In genomic region chr6:8479176-8479575, GRCm38 (mm10) we compare ENCODE assay signal across 31 mouse cellular contexts. TPM values are rescaled to one million over a fixed set of nuclear protein-coding genes. Genes with fewer than 3 reads are reported as not detected.
A peak's percentile ranks its signal among the peaks of the same experiment; 100 is the strongest.
DNase-seq lines count a peak whose midpoint lies in the region; ATAC-seq lines count a peak whose summit lies in the region.
"Had no signal": no experiment of that assay in that cellular context is flagged by ENCODE, and none has a peak within 500 bp of the region (broad histone marks: within the 10 kb centered on the region; RNA-seq: fewer than 3 reads in every experiment).

No protein-coding gene starts in this region.

- H3K36me3 ChIP-seq in lung, embryonic 15.5 days = no peaks in the 10 kb centered on the region
- no peaks in the 10 kb centered on the region for H3K36me3 ChIP-seq in midbrain, embryonic 16.5 days (ENCODE audit: control insufficient read depth, insufficient read depth, low read length)
- no peaks in the 10 kb centered on the region for H3K36me3 ChIP-seq in midbrain, embryonic 15.5 days (replicated peaks)
- H3K36me3 ChIP-seq: embryonic facial prominence, embryonic 12.5 days; forebrain, embryonic 10.5 days; heart, embryonic 13.5 days; limb, embryonic 13.5 days; liver, embryonic 12.5 days had no signal

- 22% methylated on average over 1 of the region's 1 CpGs for WGBS in lung, embryonic 15.5 days
- WGBS in midbrain, embryonic 16.5 days = 26% methylated on average over 1 of the region's 1 CpGs
- 24% methylated on average over 1 of the region's 1 CpGs for WGBS in midbrain, embryonic 15.5 days

- no peak overlapping the region for H3K4me3 ChIP-seq in lung, embryonic 15.5 days
- H3K4me3 ChIP-seq in midbrain, embryonic 16.5 days (ENCODE audit: low read depth, low read length) = no peak overlapping the region
- H3K4me3 ChIP-seq in midbrain, embryonic 15.5 days = no peak overlapping the region
- H3K4me3 ChIP-seq: embryonic facial prominence, embryonic 12.5 days; forebrain, embryonic 10.5 days; heart, embryonic 13.5 days; limb, embryonic 13.5 days; liver, embryonic 12.5 days; megakaryocyte, embryonic 14.5 days had no signal

- no peaks in the 10 kb centered on the region for H3K27me3 ChIP-seq in lung, embryonic 15.5 days
- H3K27me3 ChIP-seq in midbrain, embryonic 16.5 days (ENCODE audit: control insufficient read depth, insufficient read depth, low read depth, low read length) = no peaks in the 10 kb centered on the region
- H3K27me3 ChIP-seq in midbrain, embryonic 15.5 days (replicated peaks) = no peaks in the 10 kb centered on the region
- H3K27me3 ChIP-seq: embryonic facial prominence, embryonic 12.5 days; heart, embryonic 13.5 days; limb, embryonic 13.5 days; liver, embryonic 12.5 days; megakaryocyte, embryonic 14.5 days had no signal

- no peaks in the 10 kb centered on the region for H3K9me3 ChIP-seq in lung, embryonic 15.5 days
- H3K9me3 ChIP-seq in midbrain, embryonic 16.5 days (replicated peaks; ENCODE audit: control insufficient read depth, low read length, poor library complexity, severe bottlenecking) = no peaks in the 10 kb centered on the region
- H3K9me3 ChIP-seq in midbrain, embryonic 15.5 days = no peaks in the 10 kb centered on the region
- H3K9me3 ChIP-seq: embryonic facial prominence, embryonic 12.5 days; forebrain, embryonic 10.5 days; G1E; heart, embryonic 13.5 days; limb, embryonic 13.5 days; liver, embryonic 12.5 days; megakaryocyte, embryonic 14.5 days had no signal

- DNase-seq in embryo, embryonic 11 days = peak; percentile 26
- DNase-seq in embryo, embryonic 10 days (ENCODE audit: low spot score) = no peak
- no peak for DNase-seq in lung, postnatal 10 days
- DNase-seq in spleen, adult 12 weeks (ENCODE audit: low spot score) = no peak
- DNase-seq: adrenal gland, postnatal 10 days; cerebellum, adult 11 months; cerebellum, adult 9-10 months; cerebellum, postnatal 36 days; gastrocnemius, postnatal 10 days; heart, postnatal 10 days; kidney, adult 9 months; kidney, postnatal 10 days; layer of hippocampus, adult 9-11 months; liver, postnatal 0 days; lung, postnatal 4 days; right cerebral cortex, postnatal 4 days; thymus, adult 2 months; thymus, postnatal 4 days had no signal

- H3K27ac ChIP-seq in lung, embryonic 15.5 days = no peak overlapping the region
- no peak overlapping the region for H3K27ac ChIP-seq in midbrain, embryonic 16.5 days (ENCODE audit: low read length)
- no peak overlapping the region for H3K27ac ChIP-seq in midbrain, embryonic 15.5 days
- H3K27ac ChIP-seq: embryonic facial prominence, embryonic 12.5 days; forebrain, embryonic 10.5 days; heart, embryonic 13.5 days; hindbrain, embryonic 14.5 days; limb, embryonic 13.5 days; liver, embryonic 12.5 days had no signal

- H3K4me2 ChIP-seq in lung, embryonic 15.5 days = no peak overlapping the region
- H3K4me2 ChIP-seq in midbrain, embryonic 16.5 days (ENCODE audit: low read length) = no peak overlapping the region
- no peak overlapping the region for H3K4me2 ChIP-seq in midbrain, embryonic 15.5 days
- H3K4me2 ChIP-seq: embryonic facial prominence, embryonic 12.5 days; heart, embryonic 13.5 days; hindbrain, embryonic 14.5 days; limb, embryonic 13.5 days; liver, embryonic 12.5 days had no signal

- ATAC-seq in lung, embryonic 15.5 days (ENCODE audit: borderline replicate concordance, extremely low read depth, low FRiP score, low TSS enrichment) = 0 out of 2 replicates have a peak, but pooled peaks have one; percentile 27
- ATAC-seq in midbrain, embryonic 16.5 days = peak; percentile 39; the same call in 1 of the 2 replicates
- ATAC-seq in midbrain, embryonic 15.5 days (replicated peaks) = no peak; the same call in 1 of the 2 replicates
- ATAC-seq: forebrain, embryonic 16.5 days; intestine, postnatal 0 days; liver, embryonic 12.5 days; liver, postnatal 0 days had no signal

- peaks cover 16% of the 10 kb centered on the region for H3K4me1 ChIP-seq in lung, embryonic 15.5 days
- H3K4me1 ChIP-seq in midbrain, embryonic 16.5 days (ENCODE audit: control insufficient read depth, insufficient read depth, low read length) = no peaks in the 10 kb centered on the region
- no peaks in the 10 kb centered on the region for H3K4me1 ChIP-seq in midbrain, embryonic 15.5 days
- H3K4me1 ChIP-seq: embryonic facial prominence, embryonic 12.5 days; limb, embryonic 13.5 days; megakaryocyte, embryonic 14.5 days had no signal

- no peak overlapping the region for H3K9ac ChIP-seq in lung, embryonic 15.5 days
- H3K9ac ChIP-seq in midbrain, embryonic 16.5 days (ENCODE audit: low read depth, low read length) = no peak overlapping the region
- no peak overlapping the region for H3K9ac ChIP-seq in midbrain, embryonic 15.5 days
- H3K9ac ChIP-seq: embryonic facial prominence, embryonic 12.5 days; heart, embryonic 13.5 days; hindbrain, embryonic 14.5 days; limb, embryonic 13.5 days; liver, embryonic 12.5 days; liver, postnatal 0 days had no signal

RNA-seq across cellular contexts. Expression of gene Glcci1, which starts 30.2 kb away (rescaled TPM):
- 8.7 and 10.6 TPM in 2 replicates for polyA plus RNA-seq in lung, embryonic 15.5 days (2015; fragmentation: Nextera tagmentation; extraction: Ambion mirVana)
- 4.8 and 7.1 TPM in 2 replicates for polyA plus RNA-seq in midbrain, embryonic 16.5 days (2015; fragmentation: Nextera tagmentation; extraction: Ambion mirVana)
- polyA plus RNA-seq in midbrain, embryonic 15.5 days (2015; fragmentation: Nextera tagmentation; extraction: Ambion mirVana) = 7.6 and 8.6 TPM in 2 replicates
